Mouse (Mus musculus): ENCODE results near the gene Ubxn11.

GRCm38 (mm10) chr4:134108196-134108595, 5.8 kb downstream of the Ubxn11 start:
- TF ChIP-seq POLR2A (IDR thresholded peaks at IDR 0.05; ENCODE audit: borderline replicate concordance, extremely low read depth, low read depth, low read length) (no peak), CTCF (IDR thresholded peaks at IDR 0.05; ENCODE audit: insufficient read depth, low read length) (no peak)
